Mouse (Mus musculus): ENCODE data around the gene Nfix.

The Nfix gene

DNA sequence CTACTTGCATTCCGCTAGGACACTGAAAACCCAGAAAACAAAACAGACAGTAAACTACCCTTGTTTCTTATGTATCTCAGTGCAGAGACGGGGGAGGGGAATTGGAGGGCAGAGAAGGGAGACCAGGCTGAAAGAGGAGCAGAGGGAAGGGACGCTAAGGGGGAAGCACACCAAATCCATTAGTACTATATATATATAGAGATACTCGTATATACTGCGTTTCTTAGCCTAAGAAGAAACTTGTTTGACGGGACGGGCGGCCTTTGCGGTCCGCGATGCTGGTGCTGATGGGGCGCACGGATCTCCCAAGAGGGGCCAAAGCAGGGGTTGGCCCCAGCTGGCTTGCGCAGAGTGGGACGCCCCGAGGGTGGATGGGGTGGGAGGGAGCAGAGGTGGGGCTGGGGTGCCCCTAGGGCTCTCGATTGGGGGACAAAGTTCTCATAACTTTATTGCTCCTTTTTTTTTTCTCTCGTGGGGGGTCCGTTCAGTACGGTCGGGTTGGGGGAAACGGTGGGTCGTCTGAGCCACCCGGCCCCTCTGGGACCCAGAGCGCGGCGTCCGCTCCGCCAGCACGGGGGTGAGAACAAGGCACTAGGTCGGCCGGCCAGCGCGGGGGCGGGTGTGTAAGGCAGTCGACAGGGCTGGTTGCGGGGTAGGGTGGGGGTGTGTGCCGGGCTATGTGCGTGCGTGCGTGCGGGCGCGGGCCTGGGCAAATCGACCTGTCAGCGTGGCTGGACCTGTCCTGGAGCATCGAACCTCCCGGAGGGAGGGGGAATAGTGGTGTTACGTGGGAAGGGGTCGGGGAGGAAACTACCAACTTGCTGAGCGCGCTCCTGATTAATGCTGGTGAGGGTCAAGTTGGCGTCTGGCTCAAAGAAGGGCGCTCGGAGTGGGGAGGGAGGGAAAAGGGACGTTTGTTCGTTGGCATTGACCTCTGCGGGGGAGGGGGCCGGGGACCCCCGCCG lies 95.0 kb downstream of the Nfix start:
- no peak for DNase-seq (ENCODE audit: extremely low read depth, insufficient read length, low spot score)

GRCm38 (mm10) chr8:84704356-84704755 lies 95.8 kb downstream of the Nfix start:
- no peak for DNase-seq (ENCODE audit: extremely low read depth, insufficient read length, low spot score)

DNA sequence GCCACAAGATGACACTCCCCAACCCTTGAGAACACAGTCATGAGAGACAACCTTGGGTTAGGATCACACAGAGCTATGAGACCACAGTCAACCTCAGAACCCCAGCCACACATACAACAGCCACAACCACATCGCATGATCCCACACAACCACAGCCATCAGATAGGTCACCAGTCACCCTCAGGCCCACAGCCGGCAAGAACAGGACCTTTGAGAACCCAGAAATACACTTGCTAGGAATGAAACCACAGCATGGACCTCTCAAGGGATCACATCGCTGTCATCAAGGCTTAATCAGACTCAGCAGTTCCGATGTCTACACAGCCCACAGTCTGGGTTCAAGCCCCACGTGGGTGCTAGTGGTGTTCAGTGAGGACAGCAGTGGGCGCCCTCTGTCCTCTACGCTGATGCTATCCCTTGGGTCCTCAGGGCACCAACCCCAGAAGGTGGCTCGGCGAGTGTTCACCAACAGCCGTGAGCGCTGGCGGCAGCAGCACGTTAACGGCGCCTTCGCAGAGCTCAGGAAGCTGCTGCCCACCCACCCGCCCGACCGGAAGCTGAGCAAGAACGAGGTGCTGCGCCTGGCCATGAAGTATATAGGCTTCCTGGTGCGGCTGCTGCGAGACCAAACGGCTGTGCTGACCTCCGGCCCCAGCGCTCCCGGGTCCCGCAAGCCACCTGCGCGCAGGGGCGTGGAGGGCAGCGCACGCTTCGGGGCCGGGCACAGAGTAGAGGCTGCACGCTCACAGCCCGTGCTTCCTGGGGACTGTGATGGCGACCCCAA lies 96.5 kb downstream of the Nfix start:
- DNase-seq (ENCODE audit: extremely low read depth, insufficient read length, low spot score) = no peak

GRCm38 (mm10) chr8:84702963-84703465 lies 97.1 kb downstream of the Nfix start:
- no peak for DNase-seq (ENCODE audit: extremely low read depth, insufficient read length, low spot score)

GRCm38 (mm10) chr8:84702561-84702960 lies 97.6 kb downstream of the Nfix start:
- DNase-seq (ENCODE audit: extremely low read depth, insufficient read length, low spot score) = no peak

DNA sequence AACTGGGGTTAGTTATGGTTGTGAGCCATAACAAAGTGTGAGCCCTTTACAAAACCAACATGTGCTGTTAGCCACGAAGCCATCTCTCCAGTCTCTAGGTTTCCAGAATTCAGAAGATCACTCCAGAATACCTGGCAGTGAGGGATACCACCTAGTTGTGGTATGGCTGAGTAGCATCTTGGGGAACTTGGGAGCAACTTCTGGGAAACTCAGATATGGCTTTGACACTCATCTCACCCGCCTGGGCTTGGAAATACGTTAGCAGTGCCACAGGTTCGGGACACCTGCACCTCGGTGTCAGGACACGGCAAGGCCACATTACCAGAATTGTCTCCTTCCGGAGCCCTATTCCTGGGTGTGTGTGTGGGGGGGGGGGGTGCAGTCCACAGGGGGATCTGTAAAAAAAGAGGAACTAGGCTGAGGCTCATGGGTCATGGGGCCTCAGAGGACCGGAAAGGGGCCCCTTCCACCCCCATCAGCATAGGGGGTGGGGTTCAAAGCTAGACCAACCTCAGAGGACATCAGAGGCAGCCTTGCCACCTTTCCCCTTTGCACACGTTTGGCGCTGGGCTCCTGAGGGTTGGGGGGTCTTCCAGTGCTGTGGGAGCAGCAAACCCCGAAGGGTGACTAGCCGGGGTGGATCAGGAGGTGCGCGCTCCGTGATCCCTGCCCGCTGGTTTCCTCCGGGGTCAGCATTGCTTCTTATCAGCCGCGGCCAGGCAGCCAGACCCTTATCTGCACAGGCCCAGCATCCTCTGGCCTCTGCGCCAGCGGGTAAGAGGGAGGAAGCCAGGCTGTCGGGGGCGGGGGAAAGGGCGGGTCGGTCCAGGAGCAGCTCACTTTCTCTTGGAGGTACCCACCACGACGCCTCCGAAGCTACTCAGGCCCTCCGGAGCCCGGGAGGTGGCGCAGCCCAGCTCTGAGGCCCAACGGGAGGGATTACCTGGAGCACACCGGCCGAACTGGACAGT lies 98.9 kb downstream of the Nfix start, which contains the start of gene Lyl1:
Gene Lyl1, plus strand, starts transcription at position 517 of the 971 bp plus-strand sequence.
- no peak for DNase-seq (ENCODE audit: extremely low read depth, insufficient read length, low spot score)

- DNase-seq (ENCODE audit: extremely low read depth, insufficient read length, low spot score) = no peak
Observed at GRCm38 (mm10) chr8:84700526-84700925, 99.6 kb downstream of the Nfix start.

DNA sequence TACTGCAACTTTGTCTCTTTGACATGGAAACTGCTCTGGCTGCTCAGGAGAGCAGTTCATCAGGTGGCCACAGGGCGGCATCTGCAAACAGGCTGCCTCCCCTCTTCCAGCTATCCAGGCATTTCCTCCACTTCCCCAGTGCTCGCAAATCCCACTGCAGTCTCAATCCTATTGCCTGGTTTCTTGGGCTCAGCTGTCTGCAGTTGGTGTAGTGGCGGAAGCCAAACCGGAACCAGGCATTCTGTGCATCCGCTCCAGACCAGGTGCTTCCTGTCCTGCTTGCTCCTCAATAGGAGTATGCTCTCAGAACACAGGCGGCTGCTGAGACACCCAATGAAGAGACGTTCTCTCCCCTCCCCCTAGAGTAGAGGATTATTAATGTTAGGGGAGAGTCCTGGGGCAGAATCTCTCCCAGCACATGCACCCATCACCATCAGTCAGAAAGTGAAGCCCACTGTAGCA lies 100.3 kb downstream of the Nfix start:
- no peak for DNase-seq (ENCODE audit: extremely low read depth, insufficient read length, low spot score)

- peak; percentile 84 for DNase-seq (ENCODE audit: extremely low read depth, insufficient read length, low spot score)
Observed at GRCm38 (mm10) chr8:84698929-84699401, 101.2 kb downstream of the Nfix start.

- DNase-seq (ENCODE audit: extremely low read depth, insufficient read length, low spot score) = no peak
Observed at GRCm38 (mm10) chr8:84698288-84698687, 101.9 kb downstream of the Nfix start.

- DNase-seq (ENCODE audit: extremely low read depth, insufficient read length, low spot score) = no peak
Observed at GRCm38 (mm10) chr8:84697166-84698130, 102.7 kb downstream of the Nfix start.

- no peak for DNase-seq (ENCODE audit: extremely low read depth, insufficient read length, low spot score)
Observed at GRCm38 (mm10) chr8:84695140-84695539, 105.0 kb downstream of the Nfix start.

GRCm38 (mm10) chr8:84693332-84693731 lies 106.8 kb downstream of the Nfix start:
- no peak for DNase-seq (ENCODE audit: extremely low read depth, insufficient read length, low spot score)

- DNase-seq (ENCODE audit: extremely low read depth, insufficient read length, low spot score) = peak; percentile 72
Observed at GRCm38 (mm10) chr8:84689091-84689915, 110.8 kb downstream of the Nfix start.

GRCm38 (mm10) chr8:84687705-84688100 lies 112.4 kb downstream of the Nfix start, which contains the start of gene Nacc1:
Gene Nacc1, minus strand, starts transcription at chr8:84687862.
- peak; percentile 80 for DNase-seq (ENCODE audit: extremely low read depth, insufficient read length, low spot score)

- DNase-seq (ENCODE audit: extremely low read depth, insufficient read length, low spot score) = peak; percentile 54
Observed at GRCm38 (mm10) chr8:84687003-84687704, 113.0 kb downstream of the Nfix start.
